Comparison of ENCODE assay signal across 8 mouse cellular contexts in genomic region chr1:136685191-136686060, GRCm38 (mm10).
DNase-seq lines count a peak whose midpoint lies in the region; ATAC-seq and TF ChIP-seq lines count a peak whose summit lies in the region.

No protein-coding gene starts in this region.

- H3K27ac ChIP-seq in intestine, postnatal 0 days (ENCODE audit: low read depth, low read length) = peak overlapping the region; percentile 35; the same call in 1 of the 2 replicates
- no peak overlapping the region; the same call in 1 of the 2 replicates for H3K27ac ChIP-seq in intestine, embryonic 16.5 days (ENCODE audit: low read length)
- peak overlapping the region; percentile 2; the same call in 1 of the 2 replicates for H3K27ac ChIP-seq in heart, embryonic 13.5 days (replicated peaks)
- H3K27ac ChIP-seq in lung, embryonic 15.5 days = no peak overlapping the region
- H3K27ac ChIP-seq in thymus, adult 2 months (ENCODE audit: control insufficient read depth, insufficient read depth, low read length) = peak overlapping the region; percentile 77

- H3K4me1 ChIP-seq in intestine, postnatal 0 days (replicated peaks; ENCODE audit: control insufficient read depth, insufficient read depth, low read length) = 0 out of 2 replicates have a peak, but pooled peaks cover 6% of the 10 kb centered on the region
- peaks cover 6% of the 10 kb centered on the region for H3K4me1 ChIP-seq in intestine, embryonic 16.5 days (ENCODE audit: control insufficient read depth, insufficient read depth, low read length)
- H3K4me1 ChIP-seq in heart, embryonic 13.5 days = peaks cover 26% of the 10 kb centered on the region
- peaks cover 24% of the 10 kb centered on the region for H3K4me1 ChIP-seq in lung, embryonic 15.5 days
- peaks cover 23% of the 10 kb centered on the region for H3K4me1 ChIP-seq in thymus, adult 2 months (replicated peaks; ENCODE audit: control insufficient read depth, insufficient read depth, low read length)

- peak; percentile 66 for DNase-seq in T-cell, adult 2 months (ENCODE audit: low spot score)
- DNase-seq in thymus, adult 2 months = peak; percentile 56
- no peak for DNase-seq in cerebellum, postnatal 25 days
- no peak for DNase-seq in layer of hippocampus, postnatal 10 days (ENCODE audit: low spot score in 2 of 2)

- WGBS in intestine, postnatal 0 days = 58% methylated on average over 13 of the region's 13 CpGs
- 66% methylated on average over 13 of the region's 13 CpGs for WGBS in intestine, embryonic 16.5 days
- 46% methylated on average over 13 of the region's 13 CpGs for WGBS in heart, embryonic 13.5 days
- WGBS in lung, embryonic 15.5 days = 56% methylated on average over 13 of the region's 13 CpGs
- 8% methylated on average over 13 of the region's 13 CpGs for WGBS in thymus, adult 2 months

- no peak overlapping the region for H3K9ac ChIP-seq in intestine, postnatal 0 days (ENCODE audit: low read depth, low read length)
- no peak overlapping the region for H3K9ac ChIP-seq in intestine, embryonic 16.5 days (ENCODE audit: low read depth, low read length)
- H3K9ac ChIP-seq in heart, embryonic 13.5 days = peak overlapping the region; percentile 40; the same call in 1 of the 2 replicates
- H3K9ac ChIP-seq in lung, embryonic 15.5 days = no peak overlapping the region

- no peaks in the 10 kb centered on the region for H3K36me3 ChIP-seq in intestine, postnatal 0 days (ENCODE audit: control insufficient read depth, insufficient read depth)
- no peaks in the 10 kb centered on the region for H3K36me3 ChIP-seq in intestine, embryonic 16.5 days (ENCODE audit: control insufficient read depth, insufficient read depth, low read length)
- no peaks in the 10 kb centered on the region for H3K36me3 ChIP-seq in heart, embryonic 13.5 days
- H3K36me3 ChIP-seq in lung, embryonic 15.5 days = no peaks in the 10 kb centered on the region
- H3K36me3 ChIP-seq in thymus, adult 2 months (ENCODE audit: control insufficient read depth, insufficient read depth, low read length) = no peaks in the 10 kb centered on the region

- ATAC-seq in intestine, postnatal 0 days = 0 out of 2 replicates have a peak, but pooled peaks have one; percentile 54
- no peak for ATAC-seq in intestine, embryonic 16.5 days
- no peak for ATAC-seq in heart, embryonic 13.5 days (ENCODE audit: extremely low read depth, insufficient number of reproducible peaks, low FRiP score, low TSS enrichment)
- ATAC-seq in lung, embryonic 15.5 days (ENCODE audit: borderline replicate concordance, extremely low read depth, low FRiP score, low TSS enrichment) = no peak

- no peaks in the 10 kb centered on the region for H3K27me3 ChIP-seq in intestine, postnatal 0 days (replicated peaks; ENCODE audit: control insufficient read depth, insufficient read depth, low read length)
- no peaks in the 10 kb centered on the region for H3K27me3 ChIP-seq in intestine, embryonic 16.5 days (replicated peaks; ENCODE audit: control insufficient read depth, insufficient read depth, low read length)
- H3K27me3 ChIP-seq in heart, embryonic 13.5 days (replicated peaks) = no peaks in the 10 kb centered on the region
- H3K27me3 ChIP-seq in lung, embryonic 15.5 days = no peaks in the 10 kb centered on the region
- H3K27me3 ChIP-seq in thymus, adult 2 months (ENCODE audit: control insufficient read depth, insufficient read depth, low read length) = no peaks in the 10 kb centered on the region

- H3K9me3 ChIP-seq in intestine, postnatal 0 days (ENCODE audit: control insufficient read depth) = no peaks in the 10 kb centered on the region
- H3K9me3 ChIP-seq in intestine, embryonic 16.5 days (ENCODE audit: control insufficient read depth, low read length) = no peaks in the 10 kb centered on the region
- no peaks in the 10 kb centered on the region for H3K9me3 ChIP-seq in heart, embryonic 13.5 days
- H3K9me3 ChIP-seq in lung, embryonic 15.5 days = no peaks in the 10 kb centered on the region

- 0 out of 2 replicates have a peak, but pooled peaks have one; percentile 16 for TF ChIP-seq CTCF in intestine, postnatal 0 days (IDR thresholded peaks at IDR 0.05; ENCODE audit: low read depth)
- TF ChIP-seq CTCF in thymus, adult 2 months (IDR thresholded peaks at IDR 0.05; ENCODE audit: borderline replicate concordance, control insufficient read depth, extremely low read depth, insufficient read depth, low read length, poor library complexity) = no peak

- H3K4me3 ChIP-seq in intestine, postnatal 0 days (ENCODE audit: low read depth, low read length) = 0 out of 2 replicates have a peak overlapping the region, but pooled peaks have one; percentile 7
- no peak overlapping the region for H3K4me3 ChIP-seq in intestine, embryonic 16.5 days (ENCODE audit: low read length)
- H3K4me3 ChIP-seq in heart, embryonic 13.5 days = no peak overlapping the region
- H3K4me3 ChIP-seq in lung, embryonic 15.5 days = no peak overlapping the region
- peak overlapping the region; percentile 21 for H3K4me3 ChIP-seq in thymus, adult 2 months (ENCODE audit: control insufficient read depth, insufficient read depth, low read length)

- TF ChIP-seq POLR2A in thymus, adult 2 months (IDR thresholded peaks at IDR 0.05; ENCODE audit: control insufficient read depth, extremely low read depth, insufficient read depth, low read length, poor library complexity) = no peak

- H3K4me2 ChIP-seq in intestine, postnatal 0 days (replicated peaks; ENCODE audit: low read depth) = peak overlapping the region; percentile 41
- H3K4me2 ChIP-seq in intestine, embryonic 16.5 days (ENCODE audit: low read depth, low read length) = no peak overlapping the region
- H3K4me2 ChIP-seq in heart, embryonic 13.5 days = peak overlapping the region; percentile 39
- peak overlapping the region; percentile 21; the same call in 1 of the 2 replicates for H3K4me2 ChIP-seq in lung, embryonic 15.5 days

Comparison
In these comparisons a context has a peak if more than half of its experiments do, and no peak if none do; other contexts are left out.
1. H3K27ac ChIP-seq: peak in intestine, postnatal 0 days (single experiment), heart, embryonic 13.5 days (single experiment) and thymus, adult 2 months (single experiment); none in intestine, embryonic 16.5 days (single experiment) and lung, embryonic 15.5 days (single experiment).
2. H3K4me3 ChIP-seq: peak in intestine, postnatal 0 days (single experiment) and thymus, adult 2 months (single experiment); none in intestine, embryonic 16.5 days (single experiment), heart, embryonic 13.5 days (single experiment) and lung, embryonic 15.5 days (single experiment).
3. DNase-seq: peak in T-cell, adult 2 months (single experiment) and thymus, adult 2 months (single experiment); none in cerebellum, postnatal 25 days (0 of 2) and layer of hippocampus, postnatal 10 days (0 of 2).